Mouse (Mus musculus) spleen, adult 2 months (tissue): ENCODE measurements at regions not wholly inside any gene's neighbourhood (a gene's known extent, or its start where the extent isn't known, plus 50 kb on each side); places are given as distances from the start of the nearest gene placed in this dataset.

ENCODE experiments used
- DNase-seq, 2 experiments: peaks; one replicate each; pipeline versions ENCODE4 v3.0.0 to v3.0.0-alpha.2; 2012 to 2021; ENCODE audit warnings: low spot score in 2 of 2, low read depth in 1 of 2
- H3K27ac ChIP-seq: fragments of 200-500 bp; 2 replicates; pipeline ENCODE4 v1.5.1; 2012; ENCODE audit warnings: low read length, inconsistent platforms; ENCODE audit not compliant: insufficient read depth
- H3K27me3 ChIP-seq: fragments of 200-500 bp; 2 replicates; pipeline ENCODE4 v1.6.1; 2012; ENCODE audit warnings: mild to moderate bottlenecking, moderate library complexity, low read length, inconsistent platforms; ENCODE audit not compliant: control insufficient read depth, insufficient read depth
- H3K36me3 ChIP-seq: fragments of 200-500 bp; 2 replicates; pipeline ENCODE4 v1.6.1; 2012; ENCODE audit warnings: mild to moderate bottlenecking, low read length, inconsistent platforms; ENCODE audit not compliant: control insufficient read depth, insufficient read depth
- H3K4me1 ChIP-seq: fragments of 200-500 bp; 2 replicates; pipeline ENCODE4 v1.6.1; 2011; ENCODE audit warnings: inconsistent platforms; ENCODE audit not compliant: control insufficient read depth, insufficient read depth, insufficient read length
- H3K4me3 ChIP-seq: fragments of 200-500 bp; 2 replicates; pipeline ENCODE4 v1.5.1; 2011; ENCODE audit warnings: mild to moderate bottlenecking, inconsistent platforms; ENCODE audit not compliant: insufficient read depth, insufficient read length; ENCODE audit errors: extremely low read depth
- CTCF ChIP-seq: fragments of 200-500 bp; IDR thresholded peaks from 2 replicates; pipeline ENCODE4 v1.5.1; 2011; ENCODE audit warnings: mild to moderate bottlenecking, inconsistent platforms; ENCODE audit not compliant: insufficient read depth, insufficient read length, insufficient replicate concordance; ENCODE audit errors: extremely low read depth
- POLR2A ChIP-seq: fragments of 200-500 bp; IDR thresholded peaks from 2 replicates; pipeline ENCODE4 v1.6.1; 2011; ENCODE audit warnings: low read depth, low read length, inconsistent platforms
- WGBS: fragments of 180-500 bp; shearing (Covaris S2); methylation state at CpG from one replicate; pipeline ENCODE4 v1.1.7; 2018; 5-methylcytosine and 5-hydroxymethylcytosine counted together

DNA sequence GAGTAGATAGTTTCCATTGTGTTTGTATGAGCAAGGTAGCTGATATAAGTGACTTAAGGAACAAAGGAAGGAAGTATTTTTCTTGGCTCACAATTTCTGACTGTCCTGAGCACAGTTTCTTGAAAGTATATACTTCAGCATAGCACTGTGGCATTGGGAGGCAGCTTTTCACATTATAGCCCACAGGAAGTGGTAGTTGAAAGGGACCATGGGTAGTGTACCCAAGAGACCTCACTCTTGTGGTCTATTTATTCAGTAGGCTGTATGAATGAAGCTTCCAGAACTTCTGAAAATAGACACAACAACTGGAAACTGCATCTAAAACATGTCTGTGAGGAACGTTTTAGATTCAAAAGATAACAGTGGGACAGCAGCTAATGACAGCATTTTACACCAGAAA, 94.9 kb downstream of the Klf6 start:
- no peak for TF ChIP-seq POLR2A
- TF ChIP-seq CTCF, result no peak
- 5% methylated on average over 1 of the region's 1 CpGs for WGBS

GRCm38 (mm10) chr13:5962947-5963346, 101.7 kb downstream of the Klf6 start:
- no peaks in the 10 kb centered on the region for H3K36me3 ChIP-seq
- H3K4me3 ChIP-seq, result no peak overlapping the region
- H3K27me3 ChIP-seq, result no peaks in the 10 kb centered on the region
- TF ChIP-seq POLR2A, result no peak
- TF ChIP-seq CTCF, result no peak
- no peaks in the 10 kb centered on the region for H3K4me1 ChIP-seq
- no peak for DNase-seq
- no peak overlapping the region for H3K27ac ChIP-seq
- 94% methylated on average over 1 of the region's 1 CpGs for WGBS

More for the DNA sequence above, 94.9 kb downstream of the Klf6 start:
- Histone ChIP-seq H3K27me3 (no peaks in the 10 kb centered on the region), H3K27ac (no peak overlapping the region), H3K36me3 (no peaks in the 10 kb centered on the region), H3K4me3 (no peak overlapping the region), H3K4me1 (no peaks in the 10 kb centered on the region)
- no peak for DNase-seq

DNA sequence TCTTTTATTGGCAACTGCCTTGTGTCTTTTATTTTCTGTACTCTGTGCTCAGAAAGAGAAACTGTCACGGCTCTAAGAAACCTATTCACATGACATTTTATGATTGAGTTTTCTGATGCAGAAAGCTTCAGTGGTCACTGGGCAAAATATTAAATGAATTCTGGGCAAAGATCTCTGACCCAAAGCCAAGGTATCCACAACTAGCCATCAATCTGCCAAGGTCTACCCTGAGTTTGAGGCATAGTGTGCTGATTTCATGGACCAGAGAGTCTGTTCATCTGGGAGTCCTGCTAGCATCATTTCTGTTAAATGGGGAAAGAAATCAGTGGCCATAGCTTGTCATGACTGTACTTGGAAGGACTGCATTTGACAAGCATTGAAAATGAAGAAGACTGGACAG, 103.3 kb downstream of the Klf6 start:
- no peaks in the 10 kb centered on the region for H3K27me3 ChIP-seq
- H3K4me1 ChIP-seq, result no peaks in the 10 kb centered on the region
- WGBS, result 87% methylated on average over 1 of the region's 1 CpGs
- no peak overlapping the region for H3K27ac ChIP-seq
- no peaks in the 10 kb centered on the region for H3K36me3 ChIP-seq
- H3K4me3 ChIP-seq, result no peak overlapping the region
- TF ChIP-seq POLR2A (no peak), CTCF (no peak)
- no peak for DNase-seq

GRCm38 (mm10) chr13:5978615-5979014, 117.3 kb downstream of the Klf6 start:
- H3K27me3 ChIP-seq, result no peaks in the 10 kb centered on the region
- no peaks in the 10 kb centered on the region for H3K36me3 ChIP-seq
- WGBS, result 88% methylated on average over 1 of the region's 1 CpGs

GRCm38 (mm10) chr13:5987491-5987890, 126.2 kb downstream of the Klf6 start:
- DNase-seq, result no peak
- TF ChIP-seq POLR2A, result no peak
- TF ChIP-seq CTCF, result no peak
- no peaks in the 10 kb centered on the region for H3K27me3 ChIP-seq
- H3K4me3 ChIP-seq, result no peak overlapping the region
- 90% methylated on average over 2 of the region's 2 CpGs for WGBS
- H3K27ac ChIP-seq, result no peak overlapping the region
- no peaks in the 10 kb centered on the region; the same call in 1 of the 2 replicates for H3K4me1 ChIP-seq
- H3K36me3 ChIP-seq, result no peaks in the 10 kb centered on the region

More at GRCm38 (mm10) chr13:5978615-5979014, 117.3 kb downstream of the Klf6 start:
- TF ChIP-seq POLR2A (no peak), CTCF (no peak)
- no peak overlapping the region for H3K4me3 ChIP-seq
- H3K4me1 ChIP-seq, result no peaks in the 10 kb centered on the region
- DNase-seq, result no peak
- no peak overlapping the region for H3K27ac ChIP-seq

DNA sequence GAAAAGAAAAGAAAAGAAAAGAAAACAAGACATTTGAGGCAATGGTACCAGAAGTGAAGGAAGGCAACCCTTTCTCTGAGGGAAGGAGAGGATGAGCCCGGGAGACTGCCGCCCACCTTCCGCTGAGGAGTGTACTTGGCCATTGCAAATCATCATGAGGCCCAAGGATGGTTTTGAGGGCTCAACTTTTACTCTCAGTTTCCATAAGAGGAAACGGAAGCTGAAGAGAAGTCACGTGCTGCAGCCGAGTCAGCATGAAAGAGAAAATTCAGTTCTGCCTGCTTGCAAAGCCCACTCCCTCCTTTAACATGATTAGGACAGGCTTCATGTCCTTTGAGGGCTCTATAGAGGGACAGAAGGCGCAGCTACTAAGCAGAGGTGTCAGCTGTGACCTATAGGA, 127.1 kb downstream of the Klf6 start:
- Histone ChIP-seq H3K4me3 (no peak overlapping the region), H3K27ac (no peak overlapping the region), H3K4me1 (no peaks in the 10 kb centered on the region; the same call in 1 of the 2 replicates), H3K27me3 (no peaks in the 10 kb centered on the region), H3K36me3 (no peaks in the 10 kb centered on the region)
- 85% methylated on average over 7 of the region's 7 CpGs for WGBS
- TF ChIP-seq POLR2A, result no peak
- no peak for TF ChIP-seq CTCF
- DNase-seq, result no peak

DNA sequence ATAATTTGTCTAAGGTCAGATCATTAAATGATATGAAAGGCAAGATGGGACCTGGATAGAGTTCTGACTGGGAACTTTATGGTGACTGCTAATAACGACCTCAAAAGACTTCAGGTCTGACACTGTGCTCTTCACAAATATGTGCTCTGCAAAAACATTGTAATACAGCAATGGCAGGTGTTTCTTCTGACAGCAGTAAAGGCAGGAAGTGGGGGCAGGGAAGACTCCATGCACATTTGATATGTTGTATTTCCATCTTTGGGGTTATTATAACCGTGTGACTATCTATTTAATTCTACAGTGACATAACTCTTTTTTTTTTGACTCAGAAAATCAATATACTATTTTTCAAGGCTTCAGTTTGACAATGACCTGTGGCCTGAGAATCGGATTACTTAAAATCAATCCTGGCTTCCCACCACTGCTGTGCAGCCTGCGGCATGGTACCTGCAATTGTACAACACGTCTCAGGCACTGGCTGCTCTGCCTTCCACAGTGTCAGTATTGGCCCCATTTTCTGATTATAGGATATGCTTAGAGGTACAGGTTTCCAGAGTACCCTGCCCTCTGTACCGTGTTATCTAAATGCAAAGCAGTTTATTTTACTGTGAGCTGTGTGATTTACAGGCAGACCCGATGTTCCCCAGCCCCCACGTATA, 139.4 kb downstream of the Klf6 start:
- H3K4me1 ChIP-seq, result no peaks in the 10 kb centered on the region
- WGBS, result 81% methylated on average over 8 of the region's 8 CpGs
- no peaks in the 10 kb centered on the region for H3K27me3 ChIP-seq
- H3K27ac ChIP-seq, result no peak overlapping the region
- TF ChIP-seq POLR2A (no peak), CTCF (no peak)
- no peak for DNase-seq
- H3K4me3 ChIP-seq, result no peak overlapping the region
- no peaks in the 10 kb centered on the region for H3K36me3 ChIP-seq

DNA sequence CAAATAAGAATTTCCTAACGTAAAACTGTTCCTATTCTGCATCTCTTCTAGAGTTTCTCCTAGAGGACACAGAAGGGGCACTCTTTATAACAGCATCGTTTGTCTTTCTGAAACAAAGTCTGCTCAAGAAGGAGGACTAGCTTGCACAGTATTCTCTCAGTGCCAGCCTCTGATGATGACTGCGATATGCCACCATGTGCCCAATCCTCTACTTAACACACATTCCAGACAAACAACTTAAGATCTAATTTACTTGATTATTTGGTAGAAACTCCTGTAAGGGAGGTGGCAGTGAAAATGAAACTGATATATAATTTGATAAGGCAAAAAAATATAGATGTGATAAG, 139.9 kb downstream of the Klf6 start:
- Histone ChIP-seq H3K36me3 (no peaks in the 10 kb centered on the region), H3K4me1 (no peaks in the 10 kb centered on the region), H3K27me3 (no peaks in the 10 kb centered on the region), H3K4me3 (no peak overlapping the region), H3K27ac (no peak overlapping the region)
- TF ChIP-seq CTCF, result no peak
- TF ChIP-seq POLR2A, result no peak
- no peak for DNase-seq
- 91% methylated on average over 3 of the region's 3 CpGs for WGBS
